Mouse (Mus musculus): ENCODE measurements around the gene Ccl12. TPM values are rescaled to one million over a fixed set of nuclear protein-coding genes. Genes with fewer than 3 reads are reported as not detected.

The Ccl12 gene
- polyA plus RNA-seq, 1 experiment from 2014 or later = 1.1 TPM

Other genes with a start within 250 kb of the Ccl12 start
- 0.30 and 0.40 TPM in 2 replicates for gene 5530401A14Rik, start 241.2 kb upstream of the Ccl12 start, polyA plus RNA-seq (2015; fragmentation: Nextera tagmentation; extraction: Ambion mirVana)
- 7.0 and 7.7 TPM in 2 replicates for gene Asic2, start 133.4 kb upstream of the Ccl12 start, polyA plus RNA-seq (2015; fragmentation: Nextera tagmentation; extraction: Ambion mirVana)
- gene Ccl2, start 66.3 kb upstream of the Ccl12 start, polyA plus RNA-seq (2015; fragmentation: Nextera tagmentation; extraction: Ambion mirVana) = 1.1 and 1.4 TPM in 2 replicates
- not detected in 2 replicates for gene Gm17268, start 63.3 kb upstream of the Ccl12 start, polyA plus RNA-seq (2015; fragmentation: Nextera tagmentation; extraction: Ambion mirVana)
- 0.57 and 1.0 TPM in 2 replicates for gene Ccl7, start 56.1 kb upstream of the Ccl12 start, polyA plus RNA-seq (2015; fragmentation: Nextera tagmentation; extraction: Ambion mirVana)
- 0.16 and 0.48 TPM in 2 replicates for gene Ccl11, start 44.0 kb upstream of the Ccl12 start, polyA plus RNA-seq (2015; fragmentation: Nextera tagmentation; extraction: Ambion mirVana)
- gene Ccl8, start 13.3 kb downstream of the Ccl12 start, polyA plus RNA-seq (2015; fragmentation: Nextera tagmentation; extraction: Ambion mirVana) = not detected in 2 replicates
- gene Ccl1, start 203.8 kb downstream of the Ccl12 start, polyA plus RNA-seq (2015; fragmentation: Nextera tagmentation; extraction: Ambion mirVana) = 0.48 and 0.71 TPM in 2 replicates

Measured in hindbrain, embryonic 13.5 days (tissue).